Mouse (Mus musculus) heart, postnatal 0 days (tissue): Measurements from ENCODE around the gene Gatd1. TPM values are rescaled to one million over a fixed set of nuclear protein-coding genes. Genes with fewer than 3 reads are reported as not detected.
A peak's percentile ranks its signal among the peaks of the same experiment; 100 is the strongest.

ENCODE experiments used
- ATAC-seq: fragments of 200-750 bp; cut with Nextera tagmentation; 2 replicates; pipeline ENCODE4 v1.8.0; 2017; ENCODE audit warnings: low read depth, moderate number of reproducible peaks, moderate library complexity; ENCODE audit not compliant: insufficient read depth
- DNase-seq: peaks from one replicate; pipeline ENCODE4 v3.0.0-alpha.2; 2016; ENCODE audit warnings: low spot score
- H3K27ac ChIP-seq: fragments of 300-500 bp; sonication (generic); 2 replicates; pipeline ENCODE4 v1.5.1; 2014; ENCODE audit warnings: low read depth, mild to moderate bottlenecking
- H3K27me3 ChIP-seq: fragments of 300-500 bp; sonication (generic); 2 replicates; pipeline ENCODE4 v1.6.1; 2014; ENCODE audit warnings: low read length, mixed read lengths; ENCODE audit not compliant: control insufficient read depth, insufficient read depth
- H3K36me3 ChIP-seq: fragments of 300-500 bp; sonication (generic); replicated peaks from 2 replicates; pipeline ENCODE4 v1.6.1; 2014; ENCODE audit warnings: low read length, mixed read lengths; ENCODE audit not compliant: control insufficient read depth, insufficient read depth
- H3K4me1 ChIP-seq: fragments of 300-500 bp; sonication (generic); 2 replicates; pipeline ENCODE4 v1.6.1; 2014; ENCODE audit warnings: antibody characterized with exemption; ENCODE audit not compliant: control insufficient read depth, insufficient read depth
- H3K4me2 ChIP-seq: fragments of 300-500 bp; sonication (generic); 2 replicates; pipeline ENCODE4 v1.6.1; 2014; ENCODE audit warnings: low read depth, mild to moderate bottlenecking, low read length, moderate library complexity
- H3K4me3 ChIP-seq: fragments of 300-500 bp; sonication (generic); 2 replicates; pipeline ENCODE4 v1.5.1; 2014; ENCODE audit warnings: low read depth, low read length
- H3K9ac ChIP-seq: fragments of 300-500 bp; sonication (generic); replicated peaks from 2 replicates; pipeline ENCODE4 v1.6.1; 2014; ENCODE audit warnings: low read depth, low read length, mixed read lengths
- H3K9me3 ChIP-seq: fragments of 300-500 bp; sonication (generic); replicated peaks from 2 replicates; pipeline ENCODE4 v1.6.1; 2016; ENCODE audit warnings: low read length; ENCODE audit not compliant: control insufficient read depth
- CTCF ChIP-seq: IDR thresholded peaks from 2 replicates; pipeline ENCODE4 v1.5.1; 2016; ENCODE audit warnings: antibody characterized with exemption, control low read depth, low read depth
- EP300 ChIP-seq: IDR thresholded peaks from 2 replicates; pipeline ENCODE4 v1.6.1; 2016; ENCODE audit warnings: antibody characterized with exemption, low read depth
- WGBS: fragments of 180-500 bp; shearing (Covaris S2); extraction: QIAGEN DNeasy Blood & Tissue Kit; methylation state at CpG from one replicate; pipeline ENCODE4 v1.1.7; 2014; 5-methylcytosine and 5-hydroxymethylcytosine counted together
- polyA plus RNA-seq: library from polyadenylated mRNA; unstranded; fragments of >200 nt; fragmentation: Nextera tagmentation; extraction: Ambion mirVana; gene quantifications from 2 replicates; pipeline ENCODE4 v1.2.1, GENCODE M21; 2015
- total RNA-seq: library from RNA; depleted of rRNA; stranded (reverse); fragments of >200 nt; gene quantifications from 2 replicates; pipeline ENCODE4 v1.2.3, GENCODE M21; 2014; ENCODE audit warnings: low replicate concordance

Gatd1 gene
- total and polyA plus RNA-seq, 2 experiments from 2014 or later = 19.9 to 29.4 TPM

DNA sequence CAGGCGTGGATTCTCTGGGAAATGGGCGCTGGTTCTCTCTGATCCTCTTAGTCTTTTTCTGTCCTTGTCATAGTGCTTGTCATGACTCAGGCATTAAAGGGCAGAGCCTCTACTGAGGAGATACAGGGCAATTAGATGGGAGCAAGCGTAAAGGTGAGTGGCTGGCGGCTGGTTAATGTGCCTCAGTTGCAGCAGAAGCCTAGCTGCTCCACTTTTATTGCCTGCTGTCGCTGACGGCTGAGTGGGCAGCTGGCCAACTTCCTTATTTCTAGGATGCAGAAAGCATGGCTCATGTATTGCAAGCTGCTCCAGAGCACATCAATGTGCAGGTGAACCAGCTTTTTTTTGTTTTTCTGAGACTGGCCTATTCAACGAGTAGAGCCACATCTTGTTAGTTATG, 5.0 kb upstream of the Gatd1 start:
- Histone ChIP-seq H3K4me2 (no peak overlapping the region), H3K9me3 (no peaks in the 10 kb centered on the region), H3K9ac (no peak overlapping the region), H3K27me3 (no peaks in the 10 kb centered on the region), H3K4me1 (peaks cover 6% of the 10 kb centered on the region), H3K36me3 (no peaks in the 10 kb centered on the region), H3K4me3 (no peak overlapping the region), H3K27ac (no peak overlapping the region)
- TF ChIP-seq CTCF (no peak), EP300 (no peak)
- WGBS = 54% methylated on average over 7 of the region's 7 CpGs
- ATAC-seq (no peak), DNase-seq (no peak)

DNA sequence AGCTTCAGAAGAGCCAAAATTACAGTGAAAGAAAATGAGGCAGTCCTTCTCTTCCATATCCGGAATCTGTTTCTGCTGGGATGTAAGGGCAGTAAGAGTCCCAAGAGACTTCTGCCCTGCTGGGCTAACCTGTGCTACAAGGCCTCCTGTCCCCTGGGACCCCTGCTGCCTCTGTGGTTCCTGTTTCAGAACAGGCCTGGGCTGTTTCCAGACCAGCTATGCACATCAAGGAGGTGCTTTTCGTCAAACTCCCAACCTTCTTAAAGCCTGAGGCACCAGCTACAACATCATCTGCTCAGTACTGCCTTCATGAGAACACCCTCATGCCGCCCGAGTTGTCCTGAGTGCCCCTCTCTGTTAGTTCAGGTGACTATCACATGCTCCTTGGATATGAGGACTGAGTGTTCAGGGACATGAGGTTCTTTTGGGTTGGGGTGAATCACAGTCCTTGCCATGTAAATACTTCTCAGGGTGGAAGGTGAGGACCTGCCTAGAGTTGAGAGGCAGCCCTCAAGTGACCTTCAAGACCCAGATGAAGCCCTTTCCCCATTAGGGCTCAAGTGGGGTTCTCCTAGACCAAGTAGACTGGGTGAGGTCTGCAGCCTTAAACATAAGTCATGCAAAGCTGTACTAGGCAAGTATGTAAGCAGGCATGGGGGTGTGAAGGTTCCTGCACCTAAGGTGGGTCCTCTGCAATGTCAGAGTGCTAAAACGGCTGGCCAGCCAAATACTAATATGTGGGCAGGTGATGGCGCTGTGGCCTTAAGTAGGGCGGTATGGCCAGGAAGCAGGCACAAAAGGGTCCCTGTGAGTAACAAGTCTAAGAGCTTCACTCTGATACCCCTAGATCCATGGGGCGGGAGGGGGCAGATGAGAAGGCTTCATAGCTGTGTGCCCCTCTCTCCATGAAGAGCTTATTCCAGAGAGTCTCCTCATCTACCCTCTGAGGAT, 4.1 kb upstream of the Gatd1 start:
- no peak for DNase-seq
- Histone ChIP-seq H3K36me3 (no peaks in the 10 kb centered on the region), H3K27me3 (no peaks in the 10 kb centered on the region), H3K4me3 (no peak overlapping the region), H3K9me3 (no peaks in the 10 kb centered on the region), H3K27ac (no peak overlapping the region), H3K4me1 (peaks cover 6% of the 10 kb centered on the region), H3K9ac (no peak overlapping the region), H3K4me2 (no peak overlapping the region)
- WGBS = 61% methylated on average over 8 of the region's 8 CpGs
- TF ChIP-seq EP300 (no peak), CTCF (peak; percentile 32; the same call in 1 of the 2 replicates)
- ATAC-seq = no peak

- Histone ChIP-seq H3K36me3 (no peaks in the 10 kb centered on the region), H3K4me2 (no peak overlapping the region), H3K9me3 (no peaks in the 10 kb centered on the region), H3K9ac (no peak overlapping the region), H3K27ac (no peak overlapping the region), H3K4me3 (no peak overlapping the region), H3K4me1 (peaks cover 6% of the 10 kb centered on the region), H3K27me3 (no peaks in the 10 kb centered on the region)
- TF ChIP-seq CTCF = no peak
- no peak for TF ChIP-seq EP300
- DNase-seq (no peak), ATAC-seq (no peak)
- 82% methylated on average over 6 of the region's 6 CpGs for WGBS
Measured at GRCm38 (mm10) chr7:141416144-141416841, 2.4 kb upstream of the Gatd1 start.

GRCm38 (mm10) chr7:141413331-141413730, 605 bp downstream of the Gatd1 start:
- DNase-seq (no peak), ATAC-seq (no peak; the same call in 1 of the 2 replicates)
- TF ChIP-seq CTCF (no peak), EP300 (no peak)
- Histone ChIP-seq H3K4me3 (peak overlapping the region; percentile 70), H3K4me1 (peaks cover 6% of the 10 kb centered on the region), H3K36me3 (peaks cover 15% of the 10 kb centered on the region; the same call in 1 of the 2 replicates), H3K9ac (peak overlapping the region; percentile 80), H3K9me3 (no peaks in the 10 kb centered on the region), H3K27ac (peak overlapping the region; percentile 62), H3K4me2 (peak overlapping the region; percentile 87), H3K27me3 (no peaks in the 10 kb centered on the region)
- 3% methylated on average over 16 of the region's 16 CpGs for WGBS

DNA sequence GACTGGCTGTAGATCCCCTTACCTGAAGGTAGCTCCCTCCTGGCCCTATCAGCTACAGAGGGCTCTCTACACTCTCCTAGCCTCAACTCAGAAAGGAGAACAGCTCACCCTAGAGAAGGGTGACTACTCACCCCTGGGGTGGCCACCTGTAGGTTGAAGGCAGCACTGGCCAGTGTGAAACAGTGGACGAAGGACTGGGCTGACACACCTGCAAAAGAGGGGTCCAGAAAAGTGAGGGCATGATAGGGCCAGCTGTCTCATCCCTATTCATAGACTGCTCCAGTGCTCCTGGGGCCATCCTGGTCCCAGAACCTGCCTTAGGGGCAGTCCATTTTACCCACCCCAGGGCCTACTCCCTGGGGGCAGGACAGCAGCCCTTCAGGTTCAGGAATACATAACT, 2.3 kb downstream of the Gatd1 start:
- Histone ChIP-seq H3K36me3 (peaks cover 20% of the 10 kb centered on the region), H3K9ac (no peak overlapping the region), H3K27ac (no peak overlapping the region), H3K4me1 (peaks cover 6% of the 10 kb centered on the region), H3K27me3 (no peaks in the 10 kb centered on the region), H3K4me3 (no peak overlapping the region), H3K4me2 (no peak overlapping the region), H3K9me3 (no peaks in the 10 kb centered on the region)
- 72% methylated on average over 1 of the region's 1 CpGs for WGBS
- ATAC-seq (no peak), DNase-seq (no peak)
- no peak for TF ChIP-seq EP300
- TF ChIP-seq CTCF = no peak
